Mouse (Mus musculus) thymus, adult 2 months (tissue): Measurements from ENCODE around the gene Foxo1.

ENCODE experiments used
- CTCF ChIP-seq: fragments of 200-500 bp; IDR thresholded peaks from 2 replicates; pipeline ENCODE4 v1.5.1; 2012; ENCODE audit warnings: mild to moderate bottlenecking, control low read depth, low read length, moderate library complexity, borderline replicate concordance; ENCODE audit not compliant: control insufficient read depth, poor library complexity, insufficient read depth; ENCODE audit errors: extremely low read depth
- POLR2A ChIP-seq: fragments of 200-500 bp; IDR thresholded peaks from 2 replicates; pipeline ENCODE4 v1.6.1; 2012; ENCODE audit warnings: mild to moderate bottlenecking, low read length, control low read depth, moderate library complexity; ENCODE audit not compliant: control insufficient read depth, poor library complexity, insufficient read depth; ENCODE audit errors: extremely low read depth

DNA sequence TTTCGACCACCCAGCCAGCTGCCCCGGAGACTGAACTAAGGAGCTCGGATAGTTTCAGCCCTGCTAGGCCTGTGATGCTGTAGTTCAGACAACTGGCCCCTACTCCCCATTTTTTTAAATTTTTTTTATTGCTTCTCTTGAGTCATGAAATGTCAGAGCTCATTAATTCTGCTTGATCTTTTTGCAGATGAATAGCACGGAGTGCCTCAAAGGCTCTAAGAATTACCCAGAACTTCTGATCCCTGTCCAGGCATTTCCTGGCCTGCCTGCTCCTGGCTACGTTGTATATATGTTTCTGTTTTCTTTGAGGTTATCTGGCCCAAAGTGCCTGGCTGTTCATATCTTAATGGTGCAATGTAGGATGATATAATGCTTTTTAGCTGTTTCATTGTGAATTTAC lies 108.8 kb downstream of the Foxo1 start:
- TF ChIP-seq CTCF (no peak), POLR2A (no peak)
